Mouse (Mus musculus) layer of hippocampus, adult 2 months (tissue): ENCODE measurements at regions not wholly inside any gene's neighbourhood (a gene's known extent, or its start where the extent isn't known, plus 50 kb on each side); places are given as distances from the start of the nearest gene placed in this dataset.
"Not testable (repeated sequence)": the region's sequence is repeated elsewhere in the genome, so short reads cannot be mapped to it uniquely, and the experiment has no call there.

Experiments used
- DNase-seq, 2 experiments: peaks; one replicate each; pipeline ENCODE4 v3.0.0; 2022; ENCODE audit warnings: low spot score in 2 of 2
- H3K27ac ChIP-seq: fragments of 200-600 bp; 2 replicates; pipeline ENCODE4 v1.8.1; 2022
- H3K4me3 ChIP-seq: fragments of 200-600 bp; 2 replicates; pipeline ENCODE4 v1.8.1; 2022; ENCODE audit warnings: mild to moderate bottlenecking
- CTCF ChIP-seq: fragments of 200-600 bp; conservative IDR thresholded peaks from 2 replicates; pipeline ENCODE4 v1.8.1; 2022; ENCODE audit warnings: antibody characterized with exemption, mild to moderate bottlenecking, moderate library complexity

DNA sequence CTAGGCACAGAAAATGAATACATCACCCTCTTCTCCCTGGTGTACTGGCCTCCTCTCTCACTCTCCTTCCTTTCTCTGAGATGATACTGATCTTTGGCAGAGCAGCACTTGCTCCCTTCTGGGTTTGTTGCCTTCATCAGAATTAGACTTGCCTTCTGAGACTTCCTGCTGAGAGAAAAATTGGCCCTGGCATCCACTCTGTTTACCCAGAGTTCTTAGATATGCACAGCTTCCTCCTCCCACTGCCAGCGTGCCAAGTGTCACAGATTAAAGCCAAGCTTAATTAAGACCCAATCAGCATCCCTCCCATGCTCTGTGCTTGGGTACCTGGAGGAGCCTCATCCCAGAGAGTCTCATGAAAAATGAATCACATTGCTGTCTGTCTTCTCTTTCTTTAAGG is 246.0 kb downstream of the Tmem114 start:
- no peak overlapping the region for H3K27ac ChIP-seq
- DNase-seq, result no peak
- TF ChIP-seq CTCF, result no peak
- no peak overlapping the region for H3K4me3 ChIP-seq

DNA sequence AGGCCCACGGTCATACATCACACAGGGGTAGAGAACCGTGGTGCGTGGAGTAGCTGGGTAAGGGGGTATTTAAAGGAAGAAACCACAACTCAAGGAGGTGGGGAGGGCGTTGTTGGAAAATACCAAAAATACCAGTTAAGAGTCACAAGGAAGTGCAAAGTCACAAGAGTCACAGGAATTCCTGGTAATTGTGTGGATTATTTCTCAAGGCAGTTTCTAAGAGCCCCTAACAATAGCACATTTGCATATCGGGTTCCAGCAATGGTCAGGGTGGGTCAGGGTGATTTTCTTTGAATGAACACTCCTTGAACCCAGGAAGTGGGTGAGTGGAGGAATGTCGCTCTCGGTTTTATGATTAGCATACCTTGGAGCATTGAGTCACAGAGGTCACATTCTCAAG is 247.7 kb downstream of the Tmem114 start:
- not testable (repeated sequence) for H3K27ac ChIP-seq, DNase-seq, H3K4me3 ChIP-seq

DNA sequence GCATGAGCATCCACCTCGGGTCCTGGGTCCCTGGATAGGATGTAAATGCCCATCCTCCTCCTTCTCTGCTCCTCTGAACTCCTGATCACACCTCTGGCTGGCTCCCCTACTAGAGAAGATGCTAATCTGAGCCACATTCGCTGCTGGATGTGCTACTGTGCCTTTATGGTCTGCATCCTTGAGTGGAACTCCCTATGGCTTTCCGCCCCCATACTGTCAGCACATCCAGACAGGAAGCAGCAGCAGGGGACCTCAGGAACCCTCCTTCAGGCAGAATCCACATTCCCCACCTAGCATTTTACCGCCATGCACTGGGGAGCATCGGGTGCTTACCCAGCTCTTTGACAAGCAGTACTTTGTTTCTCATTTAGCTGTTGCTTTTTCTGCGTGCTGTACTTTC is 248.8 kb downstream of the Tmem114 start:
- Histone ChIP-seq H3K4me3 (no peak overlapping the region), H3K27ac (no peak overlapping the region)
- no peak for DNase-seq

More for the DNA sequence above, 248.8 kb downstream of the Tmem114 start:
- TF ChIP-seq CTCF, result no peak
